Mouse (Mus musculus) spleen, postnatal 4 days (tissue): ENCODE results near the gene Rdh16f1.

ENCODE experiments used
- DNase-seq, 2 experiments: peaks; one replicate each; pipeline ENCODE4 v3.0.0; 2022; ENCODE audit warnings: low spot score in 2 of 2

Rdh16f1 gene

GRCm38 (mm10) chr10:127759181-127760110 lies at the start of gene Rdh16f1, which contains the start of gene Rdh1:
Rdh16f1 (plus strand) TSS chr10:127759787.
Rdh1 (plus strand) TSS chr10:127759721.
- DNase-seq: peak in 1 of 2 experiments; percentile 50

- DNase-seq: no peak
These were observed 49.3 kb upstream of the Rdh16f1 start for GRCm38 (mm10) chr10:127710331-127710730.

- DNase-seq: no peak
These were observed 46.9 kb upstream of the Rdh16f1 start for GRCm38 (mm10) chr10:127712736-127713135.

GRCm38 (mm10) chr10:127721671-127722418 lies 37.7 kb upstream of the Rdh16f1 start:
- no peak for DNase-seq

- DNase-seq: no peak
These were observed 35.4 kb upstream of the Rdh16f1 start, which contains the start of gene Tac2 for GRCm38 (mm10) chr10:127724178-127724577. Tac2 (plus strand) TSS chr10:127724478.

GRCm38 (mm10) chr10:127725136-127725535 lies 34.5 kb upstream of the Rdh16f1 start:
- DNase-seq: no peak

GRCm38 (mm10) chr10:127728437-127728836 lies 31.1 kb upstream of the Rdh16f1 start:
- DNase-seq: no peak

- DNase-seq: no peak
These were observed 29.2 kb upstream of the Rdh16f1 start for GRCm38 (mm10) chr10:127730285-127730932.

GRCm38 (mm10) chr10:127730933-127731310 lies 28.7 kb upstream of the Rdh16f1 start:
- no peak for DNase-seq

- DNase-seq: no peak
These were observed 28.2 kb upstream of the Rdh16f1 start for GRCm38 (mm10) chr10:127731397-127731796.

GRCm38 (mm10) chr10:127734434-127734833 lies 25.2 kb upstream of the Rdh16f1 start:
- DNase-seq: no peak

- no peak for DNase-seq
These were observed 23.3 kb upstream of the Rdh16f1 start for GRCm38 (mm10) chr10:127736266-127736665.

- DNase-seq: no peak
These were observed 22.7 kb upstream of the Rdh16f1 start for GRCm38 (mm10) chr10:127736916-127737315.

- DNase-seq: no peak
These were observed 22.0 kb upstream of the Rdh16f1 start for GRCm38 (mm10) chr10:127737552-127737951.

GRCm38 (mm10) chr10:127738151-127738882 lies 21.3 kb upstream of the Rdh16f1 start:
- peak; percentile 57 to 84 for DNase-seq

- DNase-seq: peak; percentile 79 to 93
These were observed 20.4 kb upstream of the Rdh16f1 start, which contains the start of gene Zbtb39 for GRCm38 (mm10) chr10:127739083-127739660. Zbtb39 (plus strand) TSS chr10:127739538.

- DNase-seq: peak; percentile 43 to 75
These were observed 19.9 kb upstream of the Rdh16f1 start for GRCm38 (mm10) chr10:127739661-127740161.

GRCm38 (mm10) chr10:127744661-127745060 lies 14.9 kb upstream of the Rdh16f1 start:
- peak; percentile 41 to 82 for DNase-seq

GRCm38 (mm10) chr10:127745886-127746285 lies 13.7 kb upstream of the Rdh16f1 start:
- DNase-seq: no peak

GRCm38 (mm10) chr10:127747254-127747653 lies 12.3 kb upstream of the Rdh16f1 start:
- no peak for DNase-seq
